Mouse (Mus musculus): ENCODE measurements around the gene Card9. TPM values are rescaled to one million over a fixed set of nuclear protein-coding genes. Genes with fewer than 3 reads are reported as not detected.

The Card9 gene
- polyA plus RNA-seq, 2 experiments = 2.3 to 6.8 TPM

- no peak overlapping the region for H3K9ac ChIP-seq (replicated peaks)
Observed at GRCm38 (mm10) chr2:26317371-26317770, 43.3 kb downstream of the Card9 start.

DNA sequence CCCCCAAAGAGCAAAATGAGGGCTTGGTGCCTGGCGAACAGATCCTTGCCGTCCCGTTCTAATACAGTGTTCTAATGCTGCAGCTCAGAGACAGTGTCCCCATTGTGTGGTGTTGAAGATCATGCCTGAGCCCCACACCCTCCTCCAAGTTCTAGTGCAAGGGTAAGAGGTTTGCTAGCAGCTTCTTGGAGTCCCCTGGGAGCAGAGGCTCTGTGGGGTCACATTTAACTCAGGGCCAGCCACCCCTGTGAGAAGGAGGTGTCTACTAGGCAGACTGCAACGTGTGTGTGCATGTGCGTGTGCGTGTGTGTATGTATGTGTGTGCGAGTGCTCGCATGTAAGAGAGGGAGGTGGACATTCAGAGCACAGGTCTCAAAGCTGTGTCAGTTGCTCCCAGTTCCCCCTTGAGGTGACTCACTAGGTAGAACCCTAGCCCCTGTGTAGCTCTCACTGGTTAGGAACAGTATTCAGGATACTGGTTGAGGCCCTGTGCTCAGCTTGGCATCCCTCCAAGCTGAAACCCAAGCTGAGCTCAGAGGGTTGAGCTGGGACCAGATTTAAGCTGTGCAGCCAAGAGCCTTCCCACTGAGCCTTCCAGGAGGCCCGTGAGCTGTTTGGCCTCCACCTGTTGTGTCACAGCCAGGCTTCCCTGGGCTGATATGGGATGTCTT, 44.0 kb downstream of the Card9 start:
- no peaks in the 10 kb centered on the region for H3K36me3 ChIP-seq (replicated peaks; ENCODE audit: control insufficient read depth, insufficient read depth, low read depth)
- no peak for DNase-seq (ENCODE audit: low read depth in 3 of 3, low spot score in 3 of 3)
- no peaks in the 10 kb centered on the region for H3K4me1 ChIP-seq (replicated peaks; ENCODE audit: control insufficient read depth in 2 of 2, insufficient read depth in 2 of 2, low read length in 1 of 2)
- TF ChIP-seq EP300 (IDR thresholded peaks at IDR 0.05; ENCODE audit: low read depth) (no peak), CTCF (IDR thresholded peaks at IDR 0.05; ENCODE audit: low read depth) (no peak)
- no peaks in the 10 kb centered on the region for H3K9me3 ChIP-seq (ENCODE audit: control insufficient read depth, low read length)
- H3K9ac ChIP-seq (replicated peaks) = no peak overlapping the region
- ATAC-seq (ENCODE audit: insufficient read depth) = no peak
- H3K27me3 ChIP-seq (ENCODE audit: control insufficient read depth, insufficient read depth, low read length) = no peaks in the 10 kb centered on the region
- H3K27ac ChIP-seq = no peak overlapping the region
- H3K4me3 ChIP-seq (ENCODE audit: insufficient read depth in 1 of 2, low read depth in 2 of 2, low read length in 2 of 2) = no peak overlapping the region
- no peak overlapping the region; the same call in 1 of the 2 replicates for H3K4me2 ChIP-seq (ENCODE audit: low read depth)
- WGBS (ENCODE audit: insufficient replicate concordance) = 70% methylated on average over 9 of the region's 9 CpGs

More at GRCm38 (mm10) chr2:26317371-26317770, 43.3 kb downstream of the Card9 start:
- no peaks in the 10 kb centered on the region for H3K36me3 ChIP-seq (replicated peaks; ENCODE audit: control insufficient read depth, insufficient read depth, low read depth)
- no peaks in the 10 kb centered on the region for H3K27me3 ChIP-seq (ENCODE audit: control insufficient read depth, insufficient read depth, low read length)
- no peaks in the 10 kb centered on the region for H3K4me1 ChIP-seq (replicated peaks; ENCODE audit: control insufficient read depth in 2 of 2, insufficient read depth in 2 of 2, low read length in 1 of 2)
- H3K9me3 ChIP-seq (ENCODE audit: control insufficient read depth, low read length) = no peaks in the 10 kb centered on the region
- WGBS (ENCODE audit: insufficient replicate concordance) = 52% methylated on average over 3 of the region's 3 CpGs
- no peak for DNase-seq (ENCODE audit: low read depth in 3 of 3, low spot score in 3 of 3)
- no peak overlapping the region for H3K4me3 ChIP-seq (ENCODE audit: insufficient read depth in 1 of 2, low read depth in 2 of 2, low read length in 2 of 2)
- no peak overlapping the region for H3K27ac ChIP-seq
- no peak for TF ChIP-seq CTCF (IDR thresholded peaks at IDR 0.05; ENCODE audit: low read depth)
- no peak for TF ChIP-seq EP300 (IDR thresholded peaks at IDR 0.05; ENCODE audit: low read depth)
- H3K4me2 ChIP-seq (ENCODE audit: low read depth) = no peak overlapping the region
- ATAC-seq (ENCODE audit: insufficient read depth) = no peak

GRCm38 (mm10) chr2:26315925-26316311, 44.8 kb downstream of the Card9 start:
- DNase-seq (ENCODE audit: low read depth in 3 of 3, low spot score in 3 of 3) = no peak
- Histone ChIP-seq H3K4me2 (ENCODE audit: low read depth) (peak overlapping the region; percentile 64), H3K9me3 (ENCODE audit: control insufficient read depth, low read length) (no peaks in the 10 kb centered on the region), H3K9ac (replicated peaks) (0 out of 2 replicates have a peak overlapping the region, but pooled peaks have one; percentile 3), H3K4me3 (ENCODE audit: insufficient read depth in 1 of 2, low read depth in 2 of 2, low read length in 2 of 2) (peak overlapping the region; percentile 37 to 54), H3K4me1 (replicated peaks; ENCODE audit: control insufficient read depth in 2 of 2, insufficient read depth in 2 of 2, low read length in 1 of 2) (no peaks in the 10 kb centered on the region), H3K27ac (no peak overlapping the region), H3K27me3 (ENCODE audit: control insufficient read depth, insufficient read depth, low read length) (no peaks in the 10 kb centered on the region), H3K36me3 (replicated peaks; ENCODE audit: control insufficient read depth, insufficient read depth, low read depth) (no peaks in the 10 kb centered on the region)
- TF ChIP-seq CTCF (IDR thresholded peaks at IDR 0.05; ENCODE audit: low read depth) (no peak), EP300 (IDR thresholded peaks at IDR 0.05; ENCODE audit: low read depth) (no peak)
- ATAC-seq (ENCODE audit: insufficient read depth) = peak; percentile 38; the same call in 1 of the 2 replicates
- 5% methylated on average over 11 of the region's 11 CpGs for WGBS (ENCODE audit: insufficient replicate concordance)

DNA sequence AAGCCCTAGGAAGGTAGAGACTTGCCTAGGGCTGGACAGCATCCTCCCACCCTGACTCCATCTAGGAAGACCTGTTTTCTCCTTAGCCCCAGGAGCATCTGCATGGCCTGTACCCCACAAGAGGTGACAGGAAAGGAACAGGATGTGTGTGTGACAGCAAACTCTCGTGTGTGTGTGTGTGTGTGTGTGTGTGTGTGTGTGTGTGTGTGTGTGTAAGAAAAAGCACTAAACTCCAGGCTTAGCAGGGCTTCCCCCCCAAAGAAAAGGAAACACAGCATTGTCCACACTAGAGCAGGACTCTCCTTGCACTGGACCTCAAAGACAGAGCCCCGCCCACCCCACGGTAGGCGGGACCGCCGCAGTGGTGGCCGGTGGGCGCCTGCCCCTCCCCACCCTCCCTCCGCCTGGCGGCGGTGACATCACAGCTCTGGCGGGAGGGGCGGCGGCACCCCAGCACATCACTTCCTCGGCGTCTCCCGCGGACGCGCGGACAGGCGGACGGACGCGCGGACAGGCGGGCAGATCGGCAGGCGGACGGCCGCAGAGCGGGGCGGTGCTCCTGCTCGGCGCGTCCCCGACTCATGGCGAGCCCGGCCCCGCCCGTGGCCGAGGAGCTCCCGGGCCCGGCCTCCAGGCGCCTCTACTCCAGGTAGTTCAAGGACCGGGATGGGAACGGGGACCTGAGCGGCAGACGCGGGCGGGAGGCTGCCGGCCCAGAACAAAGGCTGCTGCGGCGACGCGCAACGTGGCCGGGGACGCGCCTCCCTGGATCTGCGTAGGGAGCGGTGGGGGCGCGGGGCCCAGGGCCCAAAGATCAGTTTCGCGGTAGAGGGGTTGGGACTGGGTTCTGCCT, 45.4 kb downstream of the Card9 start, which contains the start of gene Gpsm1:
Gene Gpsm1 (plus strand): TSS at position 444 of the 853 bp plus-strand sequence.
- WGBS (ENCODE audit: insufficient replicate concordance) = under 1% methylated on average over 61 of the region's 66 CpGs
- Histone ChIP-seq H3K4me1 (replicated peaks; ENCODE audit: control insufficient read depth in 2 of 2, insufficient read depth in 2 of 2, low read length in 1 of 2) (no peaks in the 10 kb centered on the region), H3K36me3 (replicated peaks; ENCODE audit: control insufficient read depth, insufficient read depth, low read depth) (no peaks in the 10 kb centered on the region), H3K4me2 (ENCODE audit: low read depth) (peak within 1 kb of the TSS; percentile 64), H3K9ac (replicated peaks) (0 out of 2 replicates have a peak within 1 kb of the TSS, but pooled peaks have one; percentile 3), H3K4me3 (ENCODE audit: insufficient read depth in 1 of 2, low read depth in 2 of 2, low read length in 2 of 2) (peak within 1 kb of the TSS; percentile 37 to 54), H3K27me3 (ENCODE audit: control insufficient read depth, insufficient read depth, low read length) (no peaks in the 10 kb centered on the region), H3K9me3 (ENCODE audit: control insufficient read depth, low read length) (no peaks in the 10 kb centered on the region), H3K27ac (no peak within 1 kb of the TSS)
- ATAC-seq (ENCODE audit: insufficient read depth) = peak; percentile 54; the same call in 1 of the 2 replicates
- TF ChIP-seq EP300 (IDR thresholded peaks at IDR 0.05; ENCODE audit: low read depth) (no peak), CTCF (IDR thresholded peaks at IDR 0.05; ENCODE audit: low read depth) (no peak)
- peak in 1 of 3 experiments; percentile 9 for DNase-seq (ENCODE audit: low read depth in 3 of 3, low spot score in 3 of 3)

Measured in liver, embryonic 14.5 days (tissue).